Mouse (Mus musculus): Measurements from ENCODE around the gene Unc93b1. TPM values are rescaled to one million over a fixed set of nuclear protein-coding genes. Genes with fewer than 3 reads are reported as not detected.

Unc93b1 gene
- 43.8 TPM for total RNA-seq (2023)

DNA sequence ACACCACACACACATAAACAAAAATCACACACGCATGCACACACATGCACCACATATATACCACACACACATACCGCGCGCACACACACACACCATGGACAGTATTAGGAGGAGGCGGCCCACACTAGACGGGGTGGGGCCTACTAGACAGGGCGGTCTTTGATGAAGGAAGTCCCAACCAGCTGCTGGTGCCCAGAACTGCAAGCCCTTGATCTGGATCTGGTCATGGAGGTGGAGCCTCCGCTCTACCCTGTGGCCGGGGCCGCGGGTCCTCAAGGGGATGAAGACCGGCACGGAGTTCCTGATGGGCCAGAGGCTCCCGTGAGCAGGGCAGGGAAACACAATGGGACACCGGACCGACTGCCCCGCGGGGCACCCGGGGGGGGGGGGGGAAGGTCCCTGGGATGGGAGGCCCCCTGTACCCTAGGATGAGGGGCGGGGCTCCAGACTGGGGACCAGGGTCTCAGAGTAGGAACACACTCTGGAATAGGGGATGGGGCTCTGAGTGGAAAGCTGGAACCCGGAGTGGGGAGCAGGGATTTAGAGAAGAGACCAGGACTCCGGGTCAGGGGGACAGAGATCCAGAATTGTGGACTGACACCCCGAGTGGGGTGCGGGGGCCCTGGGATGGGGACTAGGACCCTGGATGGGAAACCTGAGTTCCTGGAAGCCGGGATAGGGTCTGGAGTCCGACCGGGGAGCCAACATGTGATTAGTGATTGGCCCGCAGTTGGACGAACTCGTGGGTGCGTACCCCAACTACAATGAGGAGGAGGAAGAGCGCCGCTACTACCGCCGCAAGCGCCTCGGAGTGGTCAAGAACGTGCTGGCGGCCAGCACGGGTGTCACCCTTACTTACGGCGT, at the start of gene Unc93b1:
TSS of gene Unc93b1 (plus strand) at position 155 of the 864 bp plus-strand sequence.

DNA sequence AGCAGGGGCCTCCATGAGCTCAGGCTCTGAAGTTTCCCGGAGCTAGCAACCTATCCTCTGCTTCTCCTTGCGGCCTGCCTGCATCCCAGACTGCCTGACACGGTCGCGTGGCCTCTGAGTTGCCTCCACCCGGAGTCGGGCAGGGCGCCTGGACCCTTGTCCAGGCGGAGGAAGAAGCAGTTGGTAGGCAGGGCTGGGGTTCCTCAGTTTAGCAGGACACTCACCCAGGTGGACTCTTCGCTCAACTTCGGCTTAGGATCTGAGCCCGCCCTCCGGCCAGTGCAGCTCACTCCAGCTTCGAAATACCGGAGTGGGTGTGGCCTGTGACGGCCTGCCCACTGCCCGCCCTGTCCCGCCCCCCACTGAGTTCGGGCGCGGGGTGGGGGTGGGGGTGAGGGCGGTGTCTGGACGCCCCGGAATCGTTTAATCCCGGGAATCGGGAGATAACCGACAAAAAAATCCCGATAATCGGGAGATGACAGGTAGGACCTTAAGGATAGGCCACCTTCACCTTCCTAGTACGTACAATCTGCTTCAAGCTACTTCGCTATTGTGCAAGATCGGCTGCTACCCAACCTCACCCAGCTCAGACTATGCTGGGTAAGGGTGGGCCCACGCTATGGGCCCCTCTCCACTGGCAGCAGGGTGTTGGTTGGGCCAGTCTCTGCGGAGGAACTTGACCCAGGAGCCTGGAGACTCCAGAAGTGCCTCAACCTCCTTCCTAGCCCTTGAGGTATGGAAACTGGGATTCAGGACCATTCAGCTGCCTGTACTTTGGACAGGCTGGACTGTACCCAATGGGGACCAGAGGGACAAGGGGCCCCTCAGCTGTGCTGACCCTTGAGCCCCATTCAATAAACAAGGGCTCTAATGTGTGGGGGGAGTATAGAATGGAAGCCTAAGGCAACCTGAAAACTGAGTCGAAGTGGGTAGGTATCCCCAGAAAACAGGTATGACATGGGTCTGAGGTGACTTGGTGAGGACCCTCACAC, 27.9 kb upstream of the Unc93b1 start, which contains the start of gene Tcirg1:
TSS of gene Tcirg1 (minus strand) at position 339 of the 992 bp plus-strand sequence.

DNA sequence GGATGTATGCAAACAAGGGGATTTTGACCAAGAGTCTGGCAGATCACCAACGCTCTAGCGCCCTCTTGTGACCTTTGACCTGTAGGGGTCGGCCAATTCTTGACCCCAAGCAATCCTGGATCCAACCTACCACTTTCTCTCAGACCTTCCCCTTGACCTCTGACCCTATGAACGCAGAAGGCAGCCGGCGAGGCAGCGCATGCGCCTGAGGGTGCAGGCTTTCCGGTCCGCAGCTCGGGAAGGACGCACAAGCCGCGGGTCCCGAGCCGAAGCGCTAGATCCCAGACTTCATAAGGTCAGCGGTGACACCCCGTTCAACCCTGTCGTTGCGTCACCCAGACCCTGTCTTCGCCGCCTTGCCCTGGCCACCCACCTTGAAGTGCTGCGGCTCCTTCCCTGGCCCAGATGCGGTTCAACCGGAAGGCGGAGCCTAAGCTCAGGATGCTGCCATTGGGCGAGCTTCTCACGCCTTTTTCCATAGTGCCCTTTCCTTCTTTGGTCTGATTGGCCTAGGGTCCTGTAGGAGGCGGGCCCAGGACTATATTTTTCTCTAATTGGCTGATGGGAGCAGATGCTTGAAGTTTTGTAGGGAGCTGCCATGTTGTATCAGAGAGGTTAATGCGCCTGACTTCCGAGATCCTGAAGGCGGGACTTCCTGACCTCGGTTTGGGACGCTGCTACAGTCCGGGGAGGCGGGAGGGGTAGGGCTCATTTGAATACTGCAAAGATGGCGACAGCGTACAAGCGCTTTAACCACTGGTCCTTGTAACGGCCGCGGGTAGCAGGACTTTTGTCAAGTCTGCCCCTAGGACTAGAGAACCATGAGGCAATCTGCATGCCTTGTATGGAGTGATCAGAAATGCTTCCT, 22.4 kb upstream of the Unc93b1 start, which contains the start of gene Ndufs8:
TSS of gene Ndufs8 (minus strand) at position 438 of the 868 bp plus-strand sequence.

DNA sequence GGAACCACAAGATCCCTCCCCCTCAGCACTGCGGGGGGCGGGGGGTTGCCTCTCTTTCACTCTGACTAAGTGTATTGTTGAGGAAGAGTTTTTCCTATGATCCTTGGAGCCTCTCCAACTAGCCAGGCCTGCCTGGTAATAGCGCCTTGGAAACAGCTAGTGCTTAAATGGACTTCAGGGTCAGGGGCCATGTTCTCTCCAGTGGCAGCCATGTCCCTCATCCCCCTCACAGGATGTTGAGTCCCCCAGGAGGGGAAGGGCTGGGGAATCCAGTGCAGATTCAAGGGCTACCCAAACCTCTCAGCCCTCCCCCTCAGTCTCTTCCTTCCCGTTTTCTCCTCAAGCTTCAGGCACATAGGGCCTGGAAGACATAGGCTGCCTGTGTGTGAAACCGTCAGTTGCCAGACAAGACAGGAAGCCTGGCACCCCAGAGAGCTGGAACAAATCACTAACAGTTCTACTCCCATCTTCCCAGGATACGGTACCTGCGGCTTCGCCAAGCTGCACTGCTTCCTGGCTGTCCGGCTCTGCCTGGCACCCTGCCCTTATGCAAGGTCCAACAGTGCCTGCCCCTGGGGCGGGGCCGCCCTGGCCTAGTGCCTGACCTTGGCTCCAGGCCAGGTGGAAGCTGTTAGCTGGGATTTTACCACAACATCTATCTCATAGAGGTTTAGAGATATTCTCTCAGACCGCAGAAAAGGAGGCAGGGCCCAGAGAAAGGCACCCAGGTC, 5.6 kb upstream of the Unc93b1 start, which contains the start of gene Aldh3b1:
TSS of gene Aldh3b1 (minus strand) at position 598 of the 731 bp plus-strand sequence.

DNA sequence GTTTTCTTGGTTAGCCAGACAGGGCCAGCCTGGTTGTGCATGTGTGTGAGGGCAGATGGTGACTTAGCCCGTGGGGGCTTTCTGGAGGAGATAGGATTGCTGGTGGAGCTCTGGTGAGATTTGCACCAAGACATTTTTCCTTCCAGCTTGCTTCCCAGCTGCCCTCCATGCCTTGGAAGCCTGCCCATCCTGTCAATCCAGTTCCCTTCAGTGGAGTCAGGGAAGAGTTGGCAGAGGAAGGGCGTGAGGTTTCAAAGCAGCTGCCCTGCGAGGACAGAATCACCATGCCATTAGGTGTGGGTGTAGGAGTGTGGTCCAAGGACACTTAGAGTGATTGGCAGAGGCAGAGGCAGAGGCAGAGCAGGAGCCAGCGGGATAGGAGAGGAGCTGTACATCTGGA, 23.5 kb downstream of the Unc93b1 start, which contains the start of gene Aldh3b3:
TSS of gene Aldh3b3 (plus strand) at position 176 of the 400 bp plus-strand sequence.

DNA sequence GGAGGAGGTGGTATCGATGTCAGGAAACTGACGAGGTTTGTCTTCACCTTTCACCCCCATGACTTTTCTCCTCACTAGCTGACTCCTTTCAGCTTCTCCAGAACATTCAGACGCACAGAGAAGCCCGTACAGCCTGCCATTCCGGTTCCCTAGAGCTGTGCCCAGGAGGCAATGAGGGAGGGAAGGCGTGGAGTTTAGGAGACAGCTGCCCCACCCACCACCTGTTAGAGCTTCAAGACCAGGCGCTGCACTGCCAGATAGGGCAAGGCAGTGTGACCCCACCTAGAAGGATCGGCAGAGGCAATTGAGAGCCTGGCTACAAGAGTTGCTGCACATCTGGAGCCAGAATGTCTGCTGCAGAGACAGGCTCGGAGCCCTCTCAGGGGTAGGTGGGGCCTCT, 37.2 kb downstream of the Unc93b1 start, which contains the start of gene Aldh3b2:
TSS of gene Aldh3b2 (plus strand) at position 100 of the 400 bp plus-strand sequence.

DNA sequence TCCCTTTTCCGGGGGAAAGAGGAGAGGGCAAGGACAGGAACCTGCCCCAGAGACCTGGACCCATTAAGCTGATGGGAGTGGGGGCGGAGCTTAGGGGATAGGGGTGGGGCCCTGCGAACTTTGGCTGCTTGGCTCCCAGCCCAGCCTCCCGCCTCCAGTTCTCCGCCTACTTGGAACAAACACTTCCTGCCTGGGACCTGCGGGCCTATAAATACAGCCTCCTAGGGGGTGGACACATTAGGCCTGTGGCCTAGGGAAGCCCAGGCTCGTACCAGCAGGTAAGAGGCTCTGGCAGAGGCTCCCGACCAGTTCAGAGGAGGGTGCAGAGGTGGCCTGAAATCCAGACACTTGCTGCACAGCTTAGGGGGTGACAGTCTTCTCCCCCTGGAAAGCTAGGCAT, 51.3 kb downstream of the Unc93b1 start, which contains the start of gene Acy3:
TSS of gene Acy3 (plus strand) at position 237 of the 400 bp plus-strand sequence.

DNA sequence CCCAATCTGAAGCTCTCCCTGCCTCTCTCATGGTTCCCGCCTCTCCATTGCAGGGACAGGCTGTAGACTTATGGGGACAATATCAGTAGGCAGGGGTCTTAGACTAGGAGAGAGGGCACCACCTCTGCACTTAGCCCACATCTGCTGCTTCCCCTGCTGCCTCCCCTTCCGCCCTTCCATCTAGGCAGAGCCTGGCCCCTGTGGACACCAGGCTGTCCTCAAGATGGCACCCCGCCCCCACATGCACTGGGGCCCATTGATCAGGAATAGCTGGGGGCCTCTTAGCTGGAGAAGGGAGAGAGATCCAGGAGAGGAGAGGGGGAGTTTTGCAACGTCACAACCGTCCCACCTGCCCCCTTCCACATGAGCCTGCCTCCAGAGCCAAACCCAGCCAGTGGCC, 57.4 kb downstream of the Unc93b1 start, which contains the start of gene Tbx10:
TSS of gene Tbx10 (plus strand) at position 337 of the 400 bp plus-strand sequence.

Other genes with a start within 250 kb of the Unc93b1 start
- gene Lrp5, start 248.6 kb upstream of the Unc93b1 start, total RNA-seq (2023): 5.4 TPM
- gene 1810055G02Rik, start 226.9 kb upstream of the Unc93b1 start, total RNA-seq (2023): 5.6 TPM
- gene Kmt5b, start 167.8 kb upstream of the Unc93b1 start, total RNA-seq (2023): 139 TPM
- gene Chka, start 83.4 kb upstream of the Unc93b1 start, total RNA-seq (2023): 58.8 TPM
- gene Tcirg1, start 28.1 kb upstream of the Unc93b1 start, total RNA-seq (2023): 83.4 TPM
- gene Ndufs8, start 22.4 kb upstream of the Unc93b1 start, total RNA-seq (2023): 52.9 TPM
- gene Aldh3b1, start 5.4 kb upstream of the Unc93b1 start, total RNA-seq (2023): 1.6 TPM
- gene Aldh3b3, start 23.5 kb downstream of the Unc93b1 start, total RNA-seq (2023): not detected
- not detected for gene Aldh3b2, start 37.1 kb downstream of the Unc93b1 start, total RNA-seq (2023)
- gene Acy3, start 51.4 kb downstream of the Unc93b1 start, total RNA-seq (2023): not detected
- gene Tbx10, start 57.6 kb downstream of the Unc93b1 start, total RNA-seq (2023): not detected
- gene Nudt8, start 65.4 kb downstream of the Unc93b1 start, total RNA-seq (2023): 8.7 TPM
- gene Gm49405, start 65.4 kb downstream of the Unc93b1 start, total RNA-seq (2023): 2.3 TPM
- gene Doc2g, start 68.1 kb downstream of the Unc93b1 start, total RNA-seq (2023): 5.1 TPM
- 109 TPM for gene Ndufv1, start 77.6 kb downstream of the Unc93b1 start, total RNA-seq (2023)
- 191 TPM for gene Gstp1, start 102.8 kb downstream of the Unc93b1 start, total RNA-seq (2023)
- 32.5 TPM for gene Gstp2, start 110.8 kb downstream of the Unc93b1 start, total RNA-seq (2023)
- gene Gstp3, start 124.4 kb downstream of the Unc93b1 start, total RNA-seq (2023): 26.6 TPM
- gene Cabp2, start 146.4 kb downstream of the Unc93b1 start, total RNA-seq (2023): not detected
- 161 TPM for gene Cdk2ap2, start 162.0 kb downstream of the Unc93b1 start, total RNA-seq (2023)
- gene Pitpnm1, start 164.8 kb downstream of the Unc93b1 start, total RNA-seq (2023): 317 TPM
- 134 TPM for gene Aip, start 190.7 kb downstream of the Unc93b1 start, total RNA-seq (2023)
- gene Gpr152, start 204.6 kb downstream of the Unc93b1 start, total RNA-seq (2023): 0.58 TPM
- 0.37 TPM for gene Cabp4, start 208.8 kb downstream of the Unc93b1 start, total RNA-seq (2023)
- gene Coro1b, start 213.4 kb downstream of the Unc93b1 start, total RNA-seq (2023): 125 TPM
- 302 TPM for gene Ptprcap, start 218.4 kb downstream of the Unc93b1 start, total RNA-seq (2023)
- 35.9 TPM for gene Rps6kb2, start 228.2 kb downstream of the Unc93b1 start, total RNA-seq (2023)
- gene Carns1, start 240.3 kb downstream of the Unc93b1 start, total RNA-seq (2023): 63.4 TPM